Mouse (Mus musculus): Measurements from ENCODE around the gene Ammecr1. TPM values are rescaled to one million over a fixed set of nuclear protein-coding genes. Genes with fewer than 3 reads are reported as not detected.

The Ammecr1 gene
- polyA plus RNA-seq, 1 experiment from 2014 or later: 7.1 TPM

GRCm38 (mm10) chrX:142813146-142813545, 153.4 kb downstream of the Ammecr1 start:
- Histone ChIP-seq H3K36me3 (ENCODE audit: insufficient read depth, low read length) (no peaks in the 10 kb centered on the region), H3K9ac (ENCODE audit: low read depth, low read length) (no peak overlapping the region), H3K9me3 (replicated peaks; ENCODE audit: low read length) (no peaks in the 10 kb centered on the region), H3K4me2 (ENCODE audit: low read length) (no peak overlapping the region), H3K4me1 (replicated peaks; ENCODE audit: insufficient read depth, low read length) (no peaks in the 10 kb centered on the region), H3K4me3 (replicated peaks; ENCODE audit: low read depth, low read length) (no peak overlapping the region), H3K27me3 (ENCODE audit: insufficient read depth, low read length) (no peaks in the 10 kb centered on the region), H3K27ac (no peak overlapping the region)
- DNase-seq (ENCODE audit: low spot score) (peak; percentile 64), ATAC-seq (replicated peaks; ENCODE audit: low FRiP score, low read depth) (no peak)
- peak; percentile 64 for TF ChIP-seq CTCF (IDR thresholded peaks at IDR 0.05; ENCODE audit: low read depth)
- 30% methylated on average over 6 of the region's 6 CpGs for WGBS

GRCm38 (mm10) chrX:142808411-142808810, 158.1 kb downstream of the Ammecr1 start:
- Histone ChIP-seq H3K4me1 (replicated peaks; ENCODE audit: insufficient read depth, low read length) (no peaks in the 10 kb centered on the region), H3K9ac (ENCODE audit: low read depth, low read length) (no peak overlapping the region), H3K9me3 (replicated peaks; ENCODE audit: low read length) (no peaks in the 10 kb centered on the region), H3K36me3 (ENCODE audit: insufficient read depth, low read length) (no peaks in the 10 kb centered on the region), H3K27me3 (ENCODE audit: insufficient read depth, low read length) (no peaks in the 10 kb centered on the region), H3K4me3 (replicated peaks; ENCODE audit: low read depth, low read length) (no peak overlapping the region), H3K27ac (no peak overlapping the region), H3K4me2 (ENCODE audit: low read length) (no peak overlapping the region)
- ATAC-seq (replicated peaks; ENCODE audit: low FRiP score, low read depth): no peak
- 41% methylated on average over 9 of the region's 9 CpGs for WGBS
- TF ChIP-seq CTCF (IDR thresholded peaks at IDR 0.05; ENCODE audit: low read depth): peak; percentile 74
- peak; percentile 73 for DNase-seq (ENCODE audit: low spot score)

- H3K36me3 ChIP-seq (ENCODE audit: insufficient read depth, low read length): no peaks in the 10 kb centered on the region
- TF ChIP-seq CTCF (IDR thresholded peaks at IDR 0.05; ENCODE audit: low read depth): peak; percentile 58
- peak; percentile 65 for ATAC-seq (replicated peaks; ENCODE audit: low FRiP score, low read depth)
- no peak overlapping the region for H3K9ac ChIP-seq (ENCODE audit: low read depth, low read length)
- H3K27me3 ChIP-seq (ENCODE audit: insufficient read depth, low read length): no peaks in the 10 kb centered on the region
- H3K9me3 ChIP-seq (replicated peaks; ENCODE audit: low read length): no peaks in the 10 kb centered on the region
- 44% methylated on average over 10 of the region's 10 CpGs for WGBS
- no peak overlapping the region for H3K27ac ChIP-seq
- H3K4me1 ChIP-seq (replicated peaks; ENCODE audit: insufficient read depth, low read length): no peaks in the 10 kb centered on the region
- H3K4me3 ChIP-seq (replicated peaks; ENCODE audit: low read depth, low read length): no peak overlapping the region
- DNase-seq (ENCODE audit: low spot score): peak; percentile 75
- H3K4me2 ChIP-seq (ENCODE audit: low read length): no peak overlapping the region
Observed at GRCm38 (mm10) chrX:142806620-142807061, 159.9 kb downstream of the Ammecr1 start.

GRCm38 (mm10) chrX:142806126-142806525, 160.4 kb downstream of the Ammecr1 start:
- Histone ChIP-seq H3K9me3 (replicated peaks; ENCODE audit: low read length) (no peaks in the 10 kb centered on the region), H3K4me2 (ENCODE audit: low read length) (no peak overlapping the region), H3K27me3 (ENCODE audit: insufficient read depth, low read length) (no peaks in the 10 kb centered on the region), H3K36me3 (ENCODE audit: insufficient read depth, low read length) (no peaks in the 10 kb centered on the region), H3K4me3 (replicated peaks; ENCODE audit: low read depth, low read length) (no peak overlapping the region), H3K9ac (ENCODE audit: low read depth, low read length) (no peak overlapping the region), H3K27ac (no peak overlapping the region), H3K4me1 (replicated peaks; ENCODE audit: insufficient read depth, low read length) (no peaks in the 10 kb centered on the region)
- peak; percentile 24 for DNase-seq (ENCODE audit: low spot score)
- ATAC-seq (replicated peaks; ENCODE audit: low FRiP score, low read depth): no peak
- no peak for TF ChIP-seq CTCF (IDR thresholded peaks at IDR 0.05; ENCODE audit: low read depth)
- WGBS: 68% methylated on average over 6 of the region's 6 CpGs

- DNase-seq (ENCODE audit: low spot score) (no peak), ATAC-seq (replicated peaks; ENCODE audit: low FRiP score, low read depth) (no peak)
- no peak for TF ChIP-seq CTCF (IDR thresholded peaks at IDR 0.05; ENCODE audit: low read depth)
- Histone ChIP-seq H3K27ac (no peak overlapping the region), H3K4me1 (replicated peaks; ENCODE audit: insufficient read depth, low read length) (no peaks in the 10 kb centered on the region), H3K4me2 (ENCODE audit: low read length) (no peak overlapping the region), H3K9ac (ENCODE audit: low read depth, low read length) (no peak overlapping the region), H3K27me3 (ENCODE audit: insufficient read depth, low read length) (no peaks in the 10 kb centered on the region), H3K36me3 (ENCODE audit: insufficient read depth, low read length) (no peaks in the 10 kb centered on the region), H3K4me3 (replicated peaks; ENCODE audit: low read depth, low read length) (no peak overlapping the region), H3K9me3 (replicated peaks; ENCODE audit: low read length) (no peaks in the 10 kb centered on the region)
- WGBS: 88% methylated on average over 3 of the region's 3 CpGs
Observed at GRCm38 (mm10) chrX:142804596-142804995, 161.9 kb downstream of the Ammecr1 start.

Small RNAs within 50 kb of the gene (microRNA-seq; reads per million reads assigned to microRNA genes)
- gene Gm44351: not detected

Other genes with a start within 250 kb of the Ammecr1 start
- 0.08 and 0.10 TPM in 2 replicates for gene Rtl9, start 132.9 kb upstream of the Ammecr1 start, polyA plus RNA-seq (2015; fragmentation: Nextera tagmentation; extraction: Ambion mirVana)

All from kidney, postnatal 0 days (tissue).